Mouse (Mus musculus) T-cell, adult 2 months (primary cell): ENCODE measurements around the gene Mrpl43.

Source experiments
- DNase-seq: peaks from one replicate; pipeline ENCODE4 v3.0.0; 2022; ENCODE audit warnings: low spot score

The Mrpl43 gene

GRCm38 (mm10) chr19:44977148-44977547, 29.1 kb downstream of the Mrpl43 start:
- no peak for DNase-seq

GRCm38 (mm10) chr19:44976636-44977035, 29.6 kb downstream of the Mrpl43 start:
- DNase-seq = no peak

GRCm38 (mm10) chr19:44968329-44968728, 37.9 kb downstream of the Mrpl43 start:
- DNase-seq = no peak

GRCm38 (mm10) chr19:44965978-44966377, 40.3 kb downstream of the Mrpl43 start:
- DNase-seq = no peak

GRCm38 (mm10) chr19:44959633-44960032, 46.6 kb downstream of the Mrpl43 start:
- no peak for DNase-seq
